Mouse (Mus musculus) neural tube, embryonic 14.5 days (tissue): ENCODE results near the gene Doc2b. TPM values are rescaled to one million over a fixed set of nuclear protein-coding genes. Genes with fewer than 3 reads are reported as not detected.

Experiments used
- ATAC-seq: fragments of 200-750 bp; cut with Nextera tagmentation; 2 replicates; pipeline ENCODE4 v1.8.0; 2017; ENCODE audit warnings: low read depth, mild to moderate bottlenecking, moderate TSS enrichment, moderate library complexity
- H3K27ac ChIP-seq: fragments of 300-500 bp; sonication (generic); 2 replicates; pipeline ENCODE4 v1.5.1; 2014; ENCODE audit warnings: low read depth, mild to moderate bottlenecking, control low read depth, low read length, moderate library complexity, mixed read lengths
- H3K27me3 ChIP-seq: fragments of 300-500 bp; sonication (generic); 2 replicates; pipeline ENCODE4 v1.6.1; 2014; ENCODE audit warnings: low read length; ENCODE audit not compliant: control insufficient read depth, insufficient read depth
- H3K36me3 ChIP-seq: fragments of 300-500 bp; sonication (generic); 2 replicates; pipeline ENCODE4 v1.6.1; 2014; ENCODE audit warnings: low read length, mixed read lengths; ENCODE audit not compliant: control insufficient read depth, insufficient read depth
- H3K4me1 ChIP-seq: fragments of 300-500 bp; sonication (generic); 2 replicates; pipeline ENCODE4 v1.6.1; 2014; ENCODE audit warnings: low read length; ENCODE audit not compliant: control insufficient read depth, insufficient read depth
- H3K4me2 ChIP-seq: fragments of 300-500 bp; sonication (generic); 2 replicates; pipeline ENCODE4 v1.6.1; 2014; ENCODE audit warnings: mild to moderate bottlenecking, low read depth, low read length, control low read depth
- H3K4me3 ChIP-seq: fragments of 300-500 bp; sonication (generic); 2 replicates; pipeline ENCODE4 v1.5.1; 2014; ENCODE audit warnings: low read depth, low read length, control low read depth, mixed read lengths
- H3K9ac ChIP-seq: fragments of 300-500 bp; sonication (generic); replicated peaks from 2 replicates; pipeline ENCODE4 v1.6.1; 2014; ENCODE audit warnings: low read depth, mild to moderate bottlenecking, control low read depth, low read length, mixed read lengths
- H3K9me3 ChIP-seq: fragments of 300-500 bp; sonication (generic); 2 replicates; pipeline ENCODE4 v1.6.1; 2016; ENCODE audit warnings: low read length; ENCODE audit not compliant: control insufficient read depth
- WGBS: fragments of 180-500 bp; shearing (Covaris S2); extraction: QIAGEN DNeasy Blood & Tissue Kit; methylation state at CpG from one replicate; pipeline ENCODE4 v1.1.7; 2014; 5-methylcytosine and 5-hydroxymethylcytosine counted together
- polyA plus RNA-seq: library from polyadenylated mRNA; unstranded; fragments of >200 nt; fragmentation: Nextera tagmentation; extraction: Ambion mirVana; gene quantifications from 2 replicates; pipeline ENCODE4 v1.2.1, GENCODE M21; 2014

The Doc2b gene
- polyA plus RNA-seq, 1 experiment from 2014 or later, result 2.3 TPM

- Histone ChIP-seq H3K4me3 (no peak overlapping the region), H3K4me1 (peaks cover 12% of the 10 kb centered on the region; the same call in 1 of the 2 replicates), H3K4me2 (no peak overlapping the region), H3K36me3 (no peaks in the 10 kb centered on the region), H3K9ac (peak overlapping the region; percentile 55; the same call in 1 of the 2 replicates), H3K9me3 (no peaks in the 10 kb centered on the region), H3K27ac (no peak overlapping the region), H3K27me3 (peaks cover 21% of the 10 kb centered on the region)
- WGBS, result 68% methylated on average over 13 of the region's 13 CpGs
- no peak for ATAC-seq
Observed at GRCm38 (mm10) chr11:75796536-75797246, 842 bp upstream of the Doc2b start.

- peaks cover 12% of the 10 kb centered on the region; the same call in 1 of the 2 replicates for H3K4me1 ChIP-seq
- 0 out of 2 replicates have a peak, but pooled peaks have one; percentile 18 for ATAC-seq
- peak overlapping the region; percentile 46 for H3K4me3 ChIP-seq
- WGBS, result 3% methylated on average over 27 of the region's 42 CpGs
- H3K9me3 ChIP-seq, result no peaks in the 10 kb centered on the region
- H3K27me3 ChIP-seq, result peaks cover 21% of the 10 kb centered on the region
- no peak overlapping the region for H3K27ac ChIP-seq
- H3K4me2 ChIP-seq, result peak overlapping the region; percentile 58
- H3K36me3 ChIP-seq, result no peaks in the 10 kb centered on the region
- H3K9ac ChIP-seq, result peak overlapping the region; percentile 55
Observed at GRCm38 (mm10) chr11:75795321-75795636, 570 bp downstream of the Doc2b start.

DNA sequence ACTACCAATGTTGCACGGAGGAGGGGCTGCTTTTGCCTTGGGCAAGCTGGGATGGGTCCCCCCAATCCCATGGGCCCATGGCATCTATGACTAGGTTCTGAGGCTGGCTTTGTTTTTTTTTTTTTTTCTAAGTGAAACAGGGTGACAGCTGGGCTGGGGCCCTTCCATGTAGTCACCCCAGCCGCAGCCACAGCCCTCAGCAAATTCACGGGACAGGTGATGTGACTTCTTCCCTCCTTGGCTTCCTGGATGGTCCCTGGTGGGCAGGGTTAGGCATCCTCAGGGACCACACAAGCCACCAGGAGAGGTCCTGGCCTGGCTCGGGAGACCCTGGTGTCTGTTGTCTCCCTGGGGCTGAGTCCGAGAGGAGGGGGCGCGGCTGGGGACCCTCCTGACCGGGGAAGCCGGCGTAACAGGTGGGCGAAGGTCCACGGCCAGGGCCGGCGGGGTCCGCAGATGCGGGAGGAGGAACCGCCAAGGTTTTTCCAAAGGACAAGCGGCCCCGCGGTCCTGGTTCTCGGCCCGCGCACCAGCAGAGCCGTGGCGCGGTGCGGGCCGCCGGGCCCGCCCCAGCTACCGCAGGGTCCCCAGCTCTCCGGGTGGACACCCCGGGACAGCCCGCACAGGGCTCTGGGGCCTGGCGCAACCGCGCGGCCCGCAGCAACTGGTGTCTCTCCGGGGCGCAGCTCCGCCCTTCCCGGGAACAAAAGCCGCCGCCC, 1.1 kb downstream of the Doc2b start:
- Histone ChIP-seq H3K4me2 (peak overlapping the region; percentile 58), H3K4me1 (peaks cover 12% of the 10 kb centered on the region; the same call in 1 of the 2 replicates), H3K36me3 (no peaks in the 10 kb centered on the region), H3K27me3 (peaks cover 21% of the 10 kb centered on the region), H3K4me3 (peak overlapping the region; percentile 46), H3K27ac (no peak overlapping the region), H3K9me3 (no peaks in the 10 kb centered on the region), H3K9ac (peak overlapping the region; percentile 55)
- WGBS, result 6% methylated on average over 40 of the region's 45 CpGs
- ATAC-seq, result no peak

GRCm38 (mm10) chr11:75793351-75793750, 2.5 kb downstream of the Doc2b start:
- no peak overlapping the region for H3K27ac ChIP-seq
- no peak for ATAC-seq
- no peaks in the 10 kb centered on the region for H3K9me3 ChIP-seq
- peaks cover 21% of the 10 kb centered on the region for H3K27me3 ChIP-seq
- WGBS, result 74% methylated on average over 5 of the region's 5 CpGs
- no peak overlapping the region for H3K9ac ChIP-seq
- no peaks in the 10 kb centered on the region for H3K36me3 ChIP-seq
- H3K4me2 ChIP-seq, result no peak overlapping the region
- no peak overlapping the region for H3K4me3 ChIP-seq
- peaks cover 12% of the 10 kb centered on the region; the same call in 1 of the 2 replicates for H3K4me1 ChIP-seq

DNA sequence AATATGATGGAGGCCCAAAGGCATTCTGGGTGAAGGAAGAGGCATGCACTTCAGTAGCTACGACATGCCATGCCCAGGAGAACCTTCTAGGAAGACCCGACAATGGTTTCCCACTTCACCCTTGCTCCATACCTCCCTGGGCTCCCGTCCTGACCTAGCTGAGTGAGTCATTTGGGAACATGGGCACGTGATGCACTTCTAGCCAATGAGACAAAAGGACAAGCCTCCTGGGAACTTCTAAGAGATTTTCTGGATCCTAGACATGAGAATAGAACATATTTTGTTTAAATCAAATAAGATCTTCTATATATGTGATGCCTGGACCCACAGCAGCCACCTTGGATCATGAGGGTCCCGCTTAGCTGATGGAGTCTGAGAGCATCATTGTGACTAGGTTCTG, 3.3 kb downstream of the Doc2b start:
- peaks cover 21% of the 10 kb centered on the region for H3K27me3 ChIP-seq
- no peak overlapping the region for H3K4me3 ChIP-seq
- no peak for ATAC-seq
- H3K27ac ChIP-seq, result no peak overlapping the region
- peaks cover 12% of the 10 kb centered on the region; the same call in 1 of the 2 replicates for H3K4me1 ChIP-seq
- H3K4me2 ChIP-seq, result no peak overlapping the region
- H3K9me3 ChIP-seq, result no peaks in the 10 kb centered on the region
- H3K36me3 ChIP-seq, result no peaks in the 10 kb centered on the region
- WGBS, result 76% methylated on average over 5 of the region's 5 CpGs
- no peak overlapping the region for H3K9ac ChIP-seq

- WGBS, result 78% methylated on average over 8 of the region's 8 CpGs
Observed at GRCm38 (mm10) chr11:75785897-75786296, 10.0 kb downstream of the Doc2b start.

DNA sequence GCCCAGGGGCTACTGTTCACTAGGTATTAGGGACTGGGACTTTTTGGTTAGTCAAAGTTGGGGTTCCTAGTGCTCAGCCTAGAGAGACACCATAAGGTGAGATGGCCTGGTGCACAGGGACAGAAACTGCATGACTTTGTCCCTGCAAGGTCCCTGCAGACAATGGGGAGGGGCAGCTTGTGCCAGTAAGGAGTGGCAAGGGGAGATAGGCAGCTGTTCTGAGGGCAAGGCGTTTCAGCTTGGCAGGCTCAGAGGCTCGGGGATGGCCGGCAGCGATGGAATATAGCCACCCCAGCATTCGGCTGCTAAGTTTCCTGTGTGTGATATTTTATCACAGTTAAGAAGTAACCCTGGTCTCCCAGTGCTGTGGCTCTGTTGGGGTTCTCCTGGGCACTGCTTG, 12.1 kb downstream of the Doc2b start:
- no peaks in the 10 kb centered on the region for H3K9me3 ChIP-seq
- H3K36me3 ChIP-seq, result no peaks in the 10 kb centered on the region
- H3K4me3 ChIP-seq, result no peak overlapping the region
- no peak overlapping the region for H3K27ac ChIP-seq
- WGBS, result 80% methylated on average over 5 of the region's 5 CpGs
- H3K9ac ChIP-seq, result no peak overlapping the region
- H3K4me1 ChIP-seq, result no peaks in the 10 kb centered on the region
- H3K27me3 ChIP-seq, result no peaks in the 10 kb centered on the region
- ATAC-seq, result no peak
- no peak overlapping the region for H3K4me2 ChIP-seq

More at GRCm38 (mm10) chr11:75785897-75786296, 10.0 kb downstream of the Doc2b start:
- H3K9me3 ChIP-seq, result no peaks in the 10 kb centered on the region
- no peak overlapping the region for H3K4me3 ChIP-seq
- H3K27ac ChIP-seq, result no peak overlapping the region
- H3K36me3 ChIP-seq, result no peaks in the 10 kb centered on the region
- no peaks in the 10 kb centered on the region for H3K4me1 ChIP-seq
- no peak overlapping the region for H3K4me2 ChIP-seq
- no peaks in the 10 kb centered on the region for H3K27me3 ChIP-seq
- no peak overlapping the region for H3K9ac ChIP-seq
- ATAC-seq, result no peak

DNA sequence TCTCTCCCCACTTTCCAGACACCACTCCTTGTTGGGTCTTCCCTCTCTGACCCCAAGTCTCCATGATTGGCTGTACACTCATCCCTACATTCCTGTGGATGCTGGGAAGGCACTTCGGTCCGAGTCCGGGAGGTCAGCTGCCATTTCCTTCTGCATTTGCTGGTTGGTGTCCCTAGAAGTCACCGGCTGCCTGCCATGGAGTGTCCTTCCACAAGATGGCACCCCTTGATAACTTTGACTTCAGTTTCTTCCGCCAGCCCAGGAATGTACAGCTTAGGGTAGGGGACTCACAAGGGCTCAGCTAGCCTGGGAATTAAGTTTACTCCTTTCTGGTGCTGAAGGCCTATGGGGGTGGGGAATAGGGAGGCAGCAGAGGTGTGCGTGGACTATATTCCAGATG, 13.9 kb downstream of the Doc2b start:
- no peaks in the 10 kb centered on the region for H3K9me3 ChIP-seq
- peak; percentile 61; the same call in 1 of the 2 replicates for ATAC-seq
- no peak overlapping the region for H3K9ac ChIP-seq
- no peak overlapping the region for H3K4me3 ChIP-seq
- no peaks in the 10 kb centered on the region for H3K27me3 ChIP-seq
- H3K36me3 ChIP-seq, result no peaks in the 10 kb centered on the region
- WGBS, result 24% methylated on average over 6 of the region's 6 CpGs
- no peak overlapping the region for H3K27ac ChIP-seq
- no peak overlapping the region for H3K4me2 ChIP-seq
- H3K4me1 ChIP-seq, result no peaks in the 10 kb centered on the region

DNA sequence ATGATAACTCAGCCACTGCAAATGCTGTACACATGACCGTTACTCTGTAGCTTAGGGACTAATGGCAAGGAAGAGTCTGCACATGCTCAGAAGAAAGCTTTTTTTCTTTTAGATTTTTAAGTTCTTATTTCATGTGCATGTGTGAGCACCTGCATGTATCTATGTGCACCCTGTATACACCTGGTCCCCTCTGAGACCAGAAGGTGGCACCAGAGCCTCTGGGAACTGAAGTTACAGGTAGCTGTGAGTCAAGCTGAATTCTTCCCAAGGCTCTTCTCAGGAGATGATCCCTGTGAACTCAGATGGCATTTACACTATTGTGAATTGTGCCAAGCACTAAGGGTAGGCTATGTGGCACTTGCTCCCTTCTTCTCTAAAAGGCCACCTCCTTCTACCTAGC, 19.9 kb downstream of the Doc2b start:
- no peak overlapping the region for H3K27ac ChIP-seq
- H3K4me2 ChIP-seq, result no peak overlapping the region
- ATAC-seq, result no peak
- H3K36me3 ChIP-seq, result no peaks in the 10 kb centered on the region
- no peak overlapping the region for H3K4me3 ChIP-seq
- no peaks in the 10 kb centered on the region for H3K4me1 ChIP-seq
- no peaks in the 10 kb centered on the region for H3K27me3 ChIP-seq
- H3K9ac ChIP-seq, result no peak overlapping the region
- H3K9me3 ChIP-seq, result no peaks in the 10 kb centered on the region
- WGBS, result 93% methylated on average over 1 of the region's 1 CpGs
